Mouse (Mus musculus): ENCODE data around the gene Vps37b.

The Vps37b gene

DNA sequence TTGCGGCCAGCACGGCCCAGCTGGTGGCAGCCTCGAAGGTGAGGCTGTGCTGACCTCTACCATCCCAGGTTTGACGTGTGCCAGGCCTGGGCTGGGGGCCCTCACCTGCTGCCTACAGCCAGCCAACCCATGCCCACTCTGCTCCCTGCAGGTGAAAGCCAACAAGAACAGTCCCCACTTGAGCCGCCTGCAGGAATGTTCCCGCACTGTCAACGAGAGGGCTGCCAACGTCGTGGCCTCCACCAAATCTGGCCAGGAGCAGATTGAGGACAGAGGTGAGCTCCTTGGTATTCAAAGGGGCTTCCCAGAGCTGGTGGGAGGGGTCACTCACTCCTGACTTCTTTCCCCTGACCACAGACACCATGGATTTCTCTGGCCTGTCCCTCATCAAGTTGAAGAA is 30.8 kb downstream of the Vps37b start:
- no peak for DNase-seq (ENCODE audit: low read depth)

DNA sequence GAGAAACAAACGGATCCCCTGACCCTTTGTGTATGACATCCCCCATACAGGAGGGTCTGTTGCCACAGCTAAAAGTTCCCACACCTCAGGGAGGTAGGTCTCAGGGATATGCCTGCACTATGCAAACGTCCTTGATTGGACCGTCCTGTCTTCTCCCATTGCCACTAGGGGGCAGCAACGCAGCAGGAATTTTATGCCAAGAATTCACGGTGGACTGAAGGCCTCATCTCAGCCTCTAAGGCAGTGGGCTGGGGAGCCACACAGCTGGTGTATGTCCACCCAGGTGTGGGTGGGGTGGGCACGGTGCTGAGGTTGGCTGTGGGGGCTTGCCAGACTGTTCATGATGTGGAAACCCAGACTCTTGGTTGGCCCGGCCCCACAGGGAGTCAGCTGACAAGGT is 31.2 kb downstream of the Vps37b start:
- peak; percentile 95 for DNase-seq (ENCODE audit: low read depth)

DNA sequence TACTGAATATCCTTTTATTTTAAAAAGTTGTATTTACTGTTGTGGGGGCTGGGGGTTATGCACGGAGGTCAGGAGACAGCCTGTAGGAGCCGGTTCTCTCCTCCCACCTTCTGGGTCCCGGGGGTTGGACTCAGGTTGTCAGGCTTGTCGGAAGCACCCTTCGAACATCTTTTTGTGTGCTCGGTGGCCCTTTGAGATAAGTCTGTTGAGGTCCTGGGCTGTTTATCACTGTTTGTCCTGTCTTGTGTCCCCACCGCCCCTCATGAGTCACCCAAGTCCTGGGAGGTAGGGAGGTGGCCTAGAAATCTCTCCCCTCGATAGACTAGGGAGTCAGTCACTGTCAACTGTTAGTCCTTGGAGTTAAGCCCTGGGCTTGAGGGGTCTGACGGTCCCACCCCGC is 33.7 kb downstream of the Vps37b start:
- no peak for DNase-seq (ENCODE audit: low read depth)

DNA sequence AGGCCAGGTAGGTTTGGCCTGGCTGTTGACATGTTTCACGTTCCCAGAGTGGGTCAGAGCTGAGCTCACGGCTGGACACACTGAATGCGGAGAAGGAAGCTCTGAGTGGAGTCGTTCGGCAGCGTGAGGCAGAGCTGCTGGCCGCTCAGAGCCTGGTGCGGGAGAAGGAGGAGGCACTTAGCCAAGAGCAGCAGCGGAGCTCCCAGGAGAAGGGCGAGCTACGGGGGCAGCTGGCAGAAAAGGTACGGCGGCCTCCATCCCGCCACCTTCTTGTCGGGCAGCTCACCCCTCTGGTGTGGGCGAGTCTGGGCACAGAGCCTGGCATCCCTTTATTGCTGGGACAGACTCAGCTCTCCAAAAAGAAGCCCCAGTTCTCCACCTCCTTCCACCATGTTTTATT is 34.3 kb downstream of the Vps37b start:
- DNase-seq (ENCODE audit: low read depth) = no peak

DNA sequence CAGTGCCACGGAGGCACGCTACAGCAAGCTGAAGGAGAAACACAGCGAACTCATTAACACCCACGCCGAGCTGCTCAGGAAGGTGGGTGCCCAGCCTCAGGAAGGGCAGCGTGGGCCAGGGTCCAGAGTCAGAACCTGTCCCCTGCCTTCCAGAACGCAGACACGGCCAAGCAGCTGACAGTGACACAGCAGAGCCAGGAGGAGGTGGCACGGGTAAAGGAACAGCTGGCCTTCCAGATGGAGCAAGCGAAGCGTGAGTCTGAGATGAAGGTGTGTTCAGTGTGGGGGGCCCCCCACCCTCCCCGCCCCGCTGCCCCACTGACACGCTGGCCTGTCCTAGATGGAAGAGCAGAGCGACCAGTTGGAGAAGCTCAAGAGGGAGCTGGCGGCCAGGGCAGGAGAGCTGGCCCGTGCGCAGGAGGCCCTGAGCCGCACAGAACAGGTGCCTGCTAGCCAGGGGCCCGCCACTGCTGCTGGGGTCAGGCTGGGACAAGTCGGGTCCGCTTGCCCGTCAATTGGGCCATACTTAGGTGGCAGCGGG is 34.8 kb downstream of the Vps37b start:
- DNase-seq (ENCODE audit: low read depth) = no peak

DNA sequence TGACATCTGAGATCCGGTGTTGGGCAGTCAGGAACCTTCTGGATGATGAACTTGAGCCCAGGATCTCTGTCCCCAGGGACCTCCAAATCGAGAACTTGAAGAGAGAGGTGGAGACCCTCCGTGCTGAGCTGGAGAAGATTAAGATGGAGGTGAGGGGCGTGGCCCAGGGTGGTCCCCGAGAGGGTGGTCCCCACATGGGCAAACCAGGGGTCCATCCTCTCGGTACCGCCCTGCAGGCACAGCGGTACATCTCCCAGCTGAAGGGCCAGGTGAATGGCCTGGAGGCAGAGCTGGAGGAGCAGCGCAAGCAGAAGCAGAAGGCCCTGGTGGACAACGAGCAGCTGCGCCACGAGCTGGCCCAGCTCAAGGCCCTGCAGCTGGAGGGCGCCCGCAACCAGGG is 35.4 kb downstream of the Vps37b start:
- DNase-seq (ENCODE audit: low read depth) = no peak

DNA sequence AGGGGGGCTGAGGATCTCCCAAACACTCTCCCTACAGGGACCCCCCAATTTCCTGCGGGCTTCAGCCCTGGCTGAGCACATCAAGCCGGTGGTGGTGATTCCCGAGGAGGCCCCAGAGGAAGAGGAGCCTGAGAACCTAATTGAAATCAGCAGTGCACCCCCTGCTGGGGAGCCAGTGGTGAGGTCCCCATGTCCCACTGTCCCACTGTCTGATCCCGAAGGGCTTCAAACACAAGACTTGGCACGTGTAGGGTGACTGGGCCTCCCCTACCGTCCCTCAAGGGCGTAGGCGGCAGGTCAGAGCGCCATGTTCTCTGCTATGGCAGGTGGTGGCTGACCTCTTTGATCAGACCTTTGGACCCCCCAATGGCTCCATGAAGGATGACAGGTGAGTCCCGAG is 35.9 kb downstream of the Vps37b start:
- DNase-seq (ENCODE audit: low read depth) = no peak

DNA sequence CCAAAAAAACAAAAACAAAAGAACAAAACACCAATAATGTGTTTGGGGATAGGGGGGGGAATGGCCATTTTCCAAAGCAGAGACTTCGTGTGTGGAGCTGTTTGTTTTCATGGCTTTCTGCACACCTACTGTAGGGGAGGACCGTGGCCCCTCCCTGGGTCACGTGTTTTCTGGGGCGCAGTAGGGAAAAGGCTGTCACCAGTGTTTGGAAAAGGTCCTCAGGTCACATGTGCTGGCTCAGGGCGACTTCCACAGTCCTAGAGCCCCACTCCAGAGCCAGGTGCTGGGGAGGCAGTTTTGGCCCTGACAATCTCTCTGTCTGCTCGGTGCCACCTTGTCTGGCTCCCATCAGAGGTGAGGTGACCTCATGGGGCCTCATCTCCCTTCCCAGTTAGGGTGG is 36.7 kb downstream of the Vps37b start:
- no peak for DNase-seq (ENCODE audit: low read depth)

DNA sequence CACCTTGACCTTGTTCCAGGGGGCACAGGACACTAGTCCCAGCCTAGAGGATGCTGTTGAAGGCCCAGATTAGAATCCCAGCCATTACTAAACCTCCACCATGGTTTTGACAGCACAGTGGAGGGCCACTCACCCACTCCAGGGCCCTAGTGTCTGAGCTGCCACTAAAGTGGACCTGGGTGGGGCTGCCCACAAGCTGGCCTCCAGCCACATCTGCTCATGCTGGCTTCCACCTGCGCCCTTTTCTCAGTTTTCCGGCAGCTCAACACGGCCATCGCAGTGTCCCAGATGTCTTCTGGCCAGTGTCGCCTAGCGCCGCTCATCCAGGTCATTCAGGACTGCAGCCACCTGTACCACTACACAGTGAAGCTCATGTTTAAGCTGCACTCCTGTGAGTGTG is 37.6 kb downstream of the Vps37b start:
- no peak for DNase-seq (ENCODE audit: low read depth)

DNA sequence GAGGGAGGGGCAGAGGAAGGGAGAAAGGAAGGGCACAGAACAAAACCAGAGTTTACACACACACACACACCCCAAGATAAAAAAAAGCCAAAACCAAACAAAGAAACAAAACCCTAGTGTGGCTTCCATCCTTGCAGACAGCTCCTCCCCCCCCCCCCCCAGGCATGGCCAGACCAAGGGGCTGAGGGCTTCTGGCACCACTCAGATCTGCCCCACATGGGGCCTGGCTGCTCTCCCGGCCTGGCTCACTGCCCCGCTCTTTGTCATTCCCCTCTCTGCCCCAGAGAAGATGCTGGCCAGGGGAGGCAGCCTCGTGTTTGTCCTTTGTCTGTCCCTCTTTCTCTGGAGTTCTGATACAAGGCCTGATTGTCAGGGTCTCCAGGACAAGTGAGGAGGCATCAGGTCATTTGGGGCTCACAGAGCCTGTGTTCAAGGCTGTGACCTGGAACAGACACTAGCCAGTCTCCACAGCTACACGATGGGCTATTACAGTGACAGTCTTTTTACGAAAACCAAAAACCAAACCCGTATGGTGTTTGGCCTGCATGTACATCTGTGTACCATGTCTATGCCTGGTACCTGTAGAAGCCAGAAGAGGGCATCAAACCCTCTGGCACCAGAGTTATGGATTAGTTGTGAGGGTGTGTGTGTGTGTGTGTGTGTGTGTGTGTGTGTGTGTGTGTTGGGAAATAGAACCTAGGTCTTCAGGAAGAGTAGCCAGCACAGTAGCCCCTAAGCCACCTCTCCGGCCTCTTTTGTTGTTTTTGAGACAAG is 38.6 kb downstream of the Vps37b start:
- peak; percentile 92 for DNase-seq (ENCODE audit: low read depth)

DNA sequence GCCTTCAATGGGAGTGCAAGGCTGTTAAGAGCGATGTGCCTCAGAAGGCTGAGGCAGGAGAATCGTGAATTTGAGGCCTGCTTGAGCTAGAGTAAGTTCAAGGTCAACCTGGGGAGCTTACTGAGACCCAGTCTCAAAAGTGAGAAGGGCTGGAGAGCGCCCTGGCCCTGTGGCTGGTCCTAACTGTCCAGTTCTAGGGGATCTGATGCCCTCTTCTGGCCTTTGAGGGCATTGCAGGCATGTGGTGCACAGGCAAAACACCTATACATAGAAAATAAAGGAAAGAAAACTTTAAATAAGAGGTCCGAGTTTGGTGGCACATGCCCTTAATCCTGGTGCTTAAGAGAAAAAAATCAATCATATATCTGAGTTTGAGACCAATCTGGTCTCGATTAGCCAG is 39.3 kb downstream of the Vps37b start:
- DNase-seq (ENCODE audit: low read depth) = peak; percentile 97

DNA sequence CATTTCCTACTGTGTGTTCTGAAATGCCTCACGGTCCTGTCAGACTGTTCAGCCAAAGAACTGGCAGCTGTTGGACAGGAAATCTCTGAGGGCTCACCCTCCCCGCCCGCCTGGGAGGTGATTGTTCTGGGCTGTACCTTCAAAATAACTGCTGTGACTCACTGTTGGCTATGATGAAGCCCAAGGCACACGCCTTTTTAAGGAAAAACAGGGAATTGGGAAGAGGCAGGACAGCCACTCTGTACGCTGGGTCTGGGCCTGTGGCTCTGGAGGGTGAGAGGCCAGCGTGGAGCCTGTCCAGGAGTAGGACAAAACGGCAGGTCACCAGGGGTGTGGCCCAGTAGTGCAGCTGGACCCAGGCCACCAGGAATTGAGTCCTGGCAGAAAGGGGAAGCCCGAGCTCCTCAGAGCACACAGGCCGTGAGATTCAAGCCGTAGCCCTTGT is 39.9 kb downstream of the Vps37b start:
- peak; percentile 93 for DNase-seq (ENCODE audit: low read depth)

DNA sequence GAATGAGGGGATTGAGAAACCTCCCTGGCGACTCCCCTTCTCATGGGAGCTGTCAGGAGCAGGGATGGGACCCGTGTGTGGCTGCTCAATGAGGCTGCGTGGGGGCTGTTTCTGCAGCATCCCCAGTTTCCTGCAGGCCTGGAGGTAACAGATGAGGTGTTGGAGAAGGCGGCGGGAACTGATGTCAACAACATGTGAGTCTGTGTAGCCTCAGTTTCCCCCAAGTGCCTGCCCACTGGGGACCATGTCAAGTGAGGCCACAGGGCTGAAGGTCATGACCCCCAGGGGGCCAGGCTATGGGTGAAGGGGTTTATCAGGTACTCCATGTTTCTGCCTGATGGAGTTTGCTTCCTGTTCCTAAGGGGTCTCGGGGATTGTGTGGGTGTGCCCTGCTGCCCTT is 40.7 kb downstream of the Vps37b start:
- no peak for DNase-seq (ENCODE audit: low read depth)

DNA sequence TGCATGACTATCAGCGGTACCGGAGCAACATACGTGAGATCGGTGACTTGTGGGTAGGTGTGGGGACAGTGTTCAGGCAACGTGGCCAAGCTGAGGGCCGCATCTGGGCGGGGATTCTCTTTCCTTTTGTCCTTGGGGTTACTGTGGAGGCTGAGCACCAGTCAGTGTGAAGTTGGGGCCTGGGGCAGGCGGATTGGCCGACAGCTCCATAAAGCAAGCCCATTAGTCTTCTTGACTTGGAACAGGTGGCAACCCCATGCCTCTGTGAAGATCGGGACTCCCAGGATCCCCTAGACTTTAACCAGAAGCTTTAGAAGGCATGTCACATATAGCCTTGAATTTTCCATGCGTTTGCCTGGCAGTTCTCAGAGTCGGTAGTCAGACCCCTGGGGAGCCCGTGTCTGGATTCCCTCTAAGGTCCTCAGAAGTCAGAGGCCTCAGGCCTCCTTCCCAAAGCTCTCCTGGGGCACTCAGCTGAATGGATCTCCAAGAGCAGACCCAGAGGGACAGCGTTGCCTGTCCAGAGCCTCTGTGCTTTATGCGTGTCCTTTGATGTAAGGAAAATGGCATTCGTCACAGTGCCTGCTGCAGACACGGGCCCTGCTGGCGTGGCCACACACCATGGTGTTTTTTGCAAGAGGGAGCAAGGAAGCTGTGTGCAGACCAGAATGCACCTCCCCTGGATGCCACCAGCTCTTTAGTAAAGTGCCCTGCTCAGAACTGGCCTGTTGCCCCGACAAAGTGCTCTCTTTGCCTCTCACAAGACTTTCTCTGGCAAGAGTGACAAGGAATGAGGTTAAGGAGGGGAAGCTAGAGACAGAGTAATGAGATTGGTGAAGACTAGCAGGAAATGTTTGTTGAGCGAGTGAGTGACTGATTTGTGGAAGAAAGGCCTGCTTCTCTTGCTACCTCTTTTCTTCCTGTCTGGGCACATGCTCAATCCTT is 41.9 kb downstream of the Vps37b start:
- DNase-seq (ENCODE audit: low read depth) = no peak

DNA sequence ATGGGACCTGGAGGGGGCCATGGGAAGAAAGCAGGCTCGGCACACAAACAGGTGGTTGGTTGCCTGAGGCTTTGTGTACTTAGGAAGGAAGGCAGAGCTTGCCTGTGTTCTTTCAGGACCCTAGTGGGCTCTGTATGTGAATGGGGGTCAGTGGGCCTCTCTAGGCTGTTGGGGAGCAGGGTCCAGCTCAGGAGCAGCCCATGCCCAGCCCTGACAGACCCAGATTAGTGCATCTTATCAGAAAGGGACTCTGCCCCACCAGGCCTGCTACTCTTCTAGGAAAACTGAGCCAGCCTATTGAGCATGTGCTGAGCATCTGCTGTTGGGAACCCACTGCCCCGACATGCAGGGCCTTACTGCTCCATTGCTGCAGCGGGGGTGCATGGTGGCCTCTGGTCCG is 44.6 kb downstream of the Vps37b start:
- DNase-seq (ENCODE audit: low read depth) = no peak

DNA sequence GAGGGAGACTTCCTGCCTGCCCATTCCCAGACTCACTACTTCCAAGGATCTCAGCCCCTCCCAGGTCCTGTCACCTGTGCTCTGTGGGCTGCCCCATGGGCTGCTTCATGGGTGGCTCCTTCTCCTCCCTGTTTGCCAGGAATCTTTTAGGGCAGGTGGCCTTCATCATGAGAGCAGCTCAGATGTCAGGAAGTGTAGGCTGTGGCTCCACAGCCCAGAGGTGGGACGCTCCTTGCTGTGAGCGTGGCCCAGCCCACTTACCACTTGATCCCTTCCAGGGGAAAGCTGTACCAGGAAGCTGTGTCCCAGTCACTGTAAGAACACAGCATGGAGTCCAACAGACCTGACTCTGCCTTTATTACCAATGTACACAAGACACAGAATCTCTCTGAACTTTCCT is 45.1 kb downstream of the Vps37b start:
- no peak for DNase-seq (ENCODE audit: low read depth)

DNA sequence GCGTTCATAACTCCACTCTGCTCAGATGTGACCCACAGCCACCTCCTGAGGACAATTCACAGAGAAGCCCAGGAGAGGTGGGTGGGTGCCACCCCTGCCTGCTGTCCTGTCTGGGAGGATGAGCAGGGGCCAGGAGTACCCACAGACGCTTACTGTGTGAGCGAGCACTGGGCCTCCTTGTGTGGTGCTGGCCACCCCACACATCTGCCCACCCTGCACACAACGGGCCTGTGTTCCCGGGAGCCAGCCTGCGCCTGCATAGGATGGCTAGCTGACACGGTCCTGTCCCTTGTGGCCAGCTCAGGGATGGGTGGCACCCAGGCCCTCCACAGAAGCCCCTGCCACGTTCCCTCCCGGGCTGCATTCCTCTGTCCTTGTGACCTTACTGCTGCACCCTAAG is 46.6 kb downstream of the Vps37b start:
- no peak for DNase-seq (ENCODE audit: low read depth)

DNA sequence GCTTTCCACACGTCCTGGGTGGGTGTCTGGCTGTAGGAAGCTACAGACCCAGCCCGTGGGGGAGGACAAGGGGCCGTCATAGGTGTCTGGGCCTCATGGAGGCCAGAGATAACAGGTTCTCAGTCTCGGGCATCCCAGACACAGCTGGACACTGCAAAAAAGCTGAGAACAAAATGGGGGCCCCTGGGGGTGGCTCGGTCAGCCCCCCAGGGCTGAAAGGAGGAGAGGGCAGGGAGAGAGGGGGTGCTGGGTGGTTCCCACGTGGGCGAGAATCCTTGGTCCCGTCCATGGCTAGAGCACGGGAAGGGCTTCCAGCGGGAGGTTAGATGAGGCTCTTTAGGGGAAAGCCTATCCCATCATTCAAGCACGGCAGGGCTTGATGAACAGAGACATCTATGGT is 49.2 kb downstream of the Vps37b start:
- DNase-seq (ENCODE audit: low read depth) = no peak

DNA sequence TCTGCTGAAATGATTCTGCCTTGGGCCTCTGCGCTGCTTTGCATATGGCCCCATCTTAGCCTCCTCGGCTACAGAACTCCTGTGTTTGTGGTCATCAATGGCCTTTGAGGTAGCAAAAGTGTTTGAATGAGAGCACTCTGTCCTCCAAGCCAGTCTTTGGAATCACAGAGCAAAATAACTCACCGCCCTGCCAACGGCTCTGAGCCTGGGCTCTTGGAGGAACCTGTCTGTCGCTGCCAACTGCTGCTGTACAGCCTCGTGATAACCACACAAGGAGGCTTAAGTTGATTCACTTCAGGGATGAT is 50.9 kb downstream of the Vps37b start:
- no peak for DNase-seq (ENCODE audit: low read depth)

DNA sequence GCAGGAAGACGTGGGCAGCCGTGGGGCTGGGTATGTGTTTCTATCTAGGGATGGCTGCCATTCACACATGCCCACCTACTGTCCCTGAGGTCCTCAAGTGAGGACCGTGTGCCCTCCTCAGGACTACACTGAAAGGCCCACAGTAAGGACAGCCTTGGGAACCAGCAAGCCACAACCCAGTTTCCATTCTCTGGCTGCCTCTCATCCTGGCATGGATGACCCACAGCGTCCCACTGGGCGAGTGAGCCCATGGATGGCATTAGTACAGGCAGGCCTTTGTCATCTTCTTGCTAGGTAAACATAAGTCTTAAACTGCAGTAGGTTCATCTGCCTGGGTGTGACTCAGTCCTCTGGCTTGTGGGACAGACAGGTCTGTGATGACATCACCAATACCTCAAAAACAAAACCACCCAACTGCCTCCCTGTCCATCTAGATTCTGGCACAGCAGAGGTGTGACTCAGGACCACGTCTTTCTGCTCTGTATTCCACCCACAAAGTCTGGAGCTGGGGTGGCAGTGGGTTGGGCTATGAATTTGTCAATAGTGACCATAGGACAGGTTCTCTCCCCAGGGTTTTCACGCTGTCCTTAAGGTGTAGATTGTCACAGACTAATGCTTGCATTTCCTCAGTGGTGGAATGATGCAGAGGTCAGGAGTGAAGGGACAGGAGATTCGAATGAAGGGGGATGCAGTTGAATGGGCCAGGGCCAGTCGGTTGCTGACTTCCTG is 51.4 kb downstream of the Vps37b start:
- DNase-seq (ENCODE audit: low read depth) = peak; percentile 54

DNA sequence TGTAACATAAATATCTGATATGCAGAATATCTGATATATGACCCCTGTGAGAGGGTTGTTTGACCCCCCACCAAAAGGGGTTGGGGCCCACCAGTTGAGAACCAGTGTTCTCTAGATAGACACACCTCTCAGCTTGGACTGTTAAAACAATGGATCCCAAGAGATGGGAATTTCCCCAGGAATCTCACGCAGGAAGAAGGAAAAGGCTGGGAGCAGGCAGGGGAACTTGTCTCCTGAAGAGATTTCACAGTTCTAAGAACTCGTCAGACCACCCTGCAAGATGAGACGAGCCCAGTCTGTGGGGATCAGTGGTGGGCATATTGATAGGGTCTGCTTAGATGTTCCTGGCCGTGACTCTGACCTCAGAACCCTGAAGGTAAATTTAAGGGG is 52.1 kb downstream of the Vps37b start:
- DNase-seq (ENCODE audit: low read depth) = no peak

DNA sequence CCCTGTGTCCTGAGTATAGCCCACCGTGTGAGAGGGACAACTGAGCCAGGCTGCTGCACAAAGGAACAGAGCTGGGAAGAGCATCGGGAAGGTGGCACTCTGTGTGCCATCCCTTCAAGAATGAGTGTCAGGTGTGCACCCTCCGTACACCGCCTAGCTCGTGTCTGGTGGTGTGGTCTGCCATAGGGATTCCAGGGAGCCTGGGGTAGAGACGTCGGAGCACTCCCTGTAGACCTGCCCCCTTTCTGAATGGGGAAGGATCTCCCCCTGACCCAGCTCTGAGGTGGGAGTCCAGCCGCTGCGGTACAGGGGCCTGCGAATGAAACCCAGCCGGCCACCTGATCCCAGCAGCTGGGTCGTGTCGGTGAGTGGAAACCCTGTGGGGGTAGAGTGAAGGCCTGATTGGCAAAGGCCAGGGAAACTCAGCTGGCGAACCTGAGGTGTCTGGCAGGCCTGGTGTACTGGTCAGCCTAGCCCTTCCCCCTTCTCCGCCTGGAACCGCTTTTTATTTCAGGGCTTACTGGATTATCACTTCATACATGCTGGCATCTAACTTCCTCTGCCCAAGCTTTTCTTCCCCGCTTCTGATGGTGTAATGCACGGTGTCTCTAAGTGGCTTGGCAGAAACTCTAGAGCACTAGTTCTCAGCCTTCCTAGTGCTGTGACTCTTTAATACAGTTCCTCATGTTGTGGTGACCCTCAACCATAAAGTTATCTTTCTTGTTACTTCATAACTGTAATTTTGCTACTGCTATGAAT is 52.7 kb downstream of the Vps37b start:
- no peak for DNase-seq (ENCODE audit: low read depth)

Data from NIH3T3 (cell line).